Mouse (Mus musculus) cortical plate, adult 2 months (tissue): ENCODE measurements around the gene Siglech.

Experiments
- CTCF ChIP-seq: fragments of 200-500 bp; IDR thresholded peaks from 2 replicates; pipeline ENCODE4 v1.5.1; 2011; ENCODE audit warnings: mild to moderate bottlenecking, control low read depth, low read length; ENCODE audit not compliant: insufficient read depth; ENCODE audit errors: extremely low read depth
- POLR2A ChIP-seq: fragments of 200-500 bp; IDR thresholded peaks from 2 replicates; pipeline ENCODE4 v1.6.1; 2011; ENCODE audit warnings: mild to moderate bottlenecking, low read length, control low read depth; ENCODE audit not compliant: insufficient read depth; ENCODE audit errors: extremely low read depth

- TF ChIP-seq POLR2A (no peak), CTCF (no peak)
Measured at GRCm38 (mm10) chr7:55750841-55751240, 17.1 kb upstream of the Siglech start.
